Mouse (Mus musculus) thymus, postnatal 4 days (tissue): ENCODE results near the gene Pfn2.
"Not testable (repeated sequence)": the region's sequence is repeated elsewhere in the genome, so short reads cannot be mapped to it uniquely, and the experiment has no call there.

Experiments
- DNase-seq: peaks from one replicate; pipeline ENCODE4 v3.0.0; 2021

Pfn2 gene

DNA sequence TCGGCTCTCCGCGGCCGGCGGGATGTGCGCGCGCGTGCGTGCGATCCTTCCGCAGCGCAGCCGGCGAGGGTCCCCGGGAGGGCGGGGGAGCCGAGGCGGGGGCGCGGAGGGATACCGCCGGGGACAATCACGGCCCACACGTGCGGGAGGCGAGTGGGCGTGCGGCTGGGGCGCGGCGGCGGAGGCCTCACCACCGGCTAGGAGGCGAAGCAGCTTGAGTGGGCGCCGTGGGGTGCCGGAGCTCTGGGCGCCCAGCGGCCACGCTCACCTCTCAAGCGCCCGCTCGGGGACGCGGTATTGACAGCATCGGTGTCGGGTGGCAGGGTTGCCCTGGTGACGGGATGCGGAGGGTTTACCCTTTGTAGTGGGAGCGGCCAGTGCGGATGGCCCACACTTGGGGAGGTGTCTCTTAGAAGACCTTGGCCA is at the start of gene Pfn2:
Gene Pfn2 (minus strand): TSS at position 320 of the 426 bp plus-strand sequence.
- DNase-seq, result peak; percentile 88

DNA sequence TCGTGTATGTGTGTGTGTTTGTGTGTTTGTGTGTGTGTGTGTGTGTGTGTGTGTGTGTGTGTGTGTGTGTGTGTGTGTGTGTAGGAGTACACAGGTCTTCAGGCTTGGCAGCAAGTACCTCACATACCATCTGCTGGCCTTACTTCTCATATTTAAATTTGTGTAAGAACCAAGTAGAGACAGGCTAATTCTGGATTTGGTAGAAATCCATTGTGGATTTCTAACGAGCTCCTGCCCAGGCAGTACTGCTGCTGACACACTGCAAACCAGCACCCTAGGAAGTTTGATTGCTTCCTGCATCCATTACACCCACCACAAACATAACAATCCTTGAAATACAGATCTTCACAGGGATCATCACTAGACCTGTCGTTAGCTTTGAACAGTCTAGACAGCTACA is 35.1 kb upstream of the Pfn2 start:
- DNase-seq, result no peak

DNA sequence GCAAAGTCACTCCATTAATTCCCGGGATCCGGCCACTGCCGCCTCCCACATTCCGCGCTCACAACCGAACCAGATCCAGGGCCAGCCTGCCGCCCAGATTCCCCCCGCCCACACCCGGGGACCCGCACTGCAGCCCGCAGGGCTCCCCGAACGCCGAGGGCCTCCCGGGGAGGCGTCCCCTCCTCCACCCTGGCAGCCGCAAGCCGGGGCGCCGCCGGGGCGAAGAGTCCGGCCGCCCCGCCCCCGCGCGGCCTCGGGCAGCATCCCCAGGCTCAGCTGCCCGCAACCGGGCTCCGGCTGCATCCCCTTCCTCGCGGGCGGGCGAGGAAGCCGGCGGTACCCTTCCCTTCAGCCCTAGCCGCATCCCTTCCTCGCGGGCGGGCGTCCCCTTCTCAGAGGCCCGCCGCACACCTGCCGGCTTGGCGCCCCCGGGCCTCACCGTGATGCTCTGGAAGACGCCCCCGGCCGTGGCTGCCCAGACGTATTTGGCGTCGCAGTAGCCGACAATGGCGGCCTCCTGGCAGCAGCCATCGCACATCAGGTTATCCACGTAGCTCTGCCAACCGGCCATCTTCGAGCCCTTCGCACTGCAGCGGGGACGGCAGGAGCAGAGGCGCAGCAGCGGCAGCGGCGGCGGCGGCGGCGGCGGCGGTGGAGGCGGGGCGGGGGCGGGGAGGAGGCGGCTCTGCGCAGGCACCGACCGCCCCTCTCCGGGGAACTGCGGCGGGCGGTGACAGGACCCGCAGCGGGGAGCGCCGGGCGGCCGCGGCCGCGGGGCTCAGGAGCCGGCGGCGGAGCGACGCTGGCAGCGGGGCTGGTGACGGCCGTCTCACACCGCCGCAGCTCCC is 743 bp downstream of the Pfn2 start:
- DNase-seq, result peak; percentile 74

DNA sequence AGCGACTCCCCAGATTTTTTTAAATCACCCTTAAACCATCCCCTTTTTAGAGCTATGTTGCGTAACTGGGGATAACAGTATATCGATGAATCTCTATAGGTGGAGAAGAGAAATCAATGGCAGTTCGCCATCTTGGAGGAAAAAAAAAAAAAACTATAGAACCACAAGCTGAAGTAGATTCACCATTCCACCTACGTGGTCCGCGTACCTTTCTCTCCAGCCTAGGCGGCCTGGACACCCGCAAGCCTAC is 1.3 kb downstream of the Pfn2 start:
- DNase-seq, result no peak

DNA sequence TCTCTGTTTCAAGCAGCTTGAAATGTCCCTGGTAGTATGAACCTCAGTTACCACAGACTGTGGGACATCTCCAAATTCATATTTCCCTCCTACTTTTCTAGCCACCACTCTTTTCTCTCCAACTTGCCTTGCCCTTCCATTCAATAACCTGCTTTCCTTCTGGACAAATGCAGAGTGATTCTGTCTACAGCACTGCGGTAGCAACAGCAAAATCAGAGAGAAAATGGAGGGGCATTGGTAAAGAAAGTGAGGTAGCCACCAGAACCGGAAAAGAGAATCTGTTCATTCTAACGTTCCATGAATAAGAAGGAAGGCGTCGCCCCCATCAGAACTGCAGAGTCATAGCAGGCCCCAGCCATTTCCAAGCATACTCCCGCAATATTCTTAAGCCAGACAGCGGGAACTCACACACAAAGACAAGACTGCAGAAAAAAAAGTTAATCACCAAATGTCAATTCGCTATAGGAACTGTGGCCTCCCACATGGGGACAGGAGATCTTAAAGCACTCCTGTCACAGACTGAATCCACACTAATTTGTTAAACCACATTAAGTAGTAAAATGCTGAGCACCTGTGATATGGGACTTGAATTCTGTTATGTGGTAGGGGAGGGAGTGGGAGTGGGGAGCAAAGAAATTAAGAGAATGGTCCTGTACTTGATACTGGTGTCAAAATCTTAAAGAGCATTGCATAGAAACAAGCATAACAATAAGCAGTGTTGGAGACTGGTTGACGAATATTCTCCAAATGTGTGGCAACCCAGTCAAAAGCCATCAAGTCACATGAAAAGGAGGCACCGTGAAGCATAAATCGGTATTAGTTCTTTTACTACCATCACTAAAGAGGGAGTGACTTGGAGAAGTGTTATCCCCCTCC is 1.9 kb downstream of the Pfn2 start:
- DNase-seq, result no peak

DNA sequence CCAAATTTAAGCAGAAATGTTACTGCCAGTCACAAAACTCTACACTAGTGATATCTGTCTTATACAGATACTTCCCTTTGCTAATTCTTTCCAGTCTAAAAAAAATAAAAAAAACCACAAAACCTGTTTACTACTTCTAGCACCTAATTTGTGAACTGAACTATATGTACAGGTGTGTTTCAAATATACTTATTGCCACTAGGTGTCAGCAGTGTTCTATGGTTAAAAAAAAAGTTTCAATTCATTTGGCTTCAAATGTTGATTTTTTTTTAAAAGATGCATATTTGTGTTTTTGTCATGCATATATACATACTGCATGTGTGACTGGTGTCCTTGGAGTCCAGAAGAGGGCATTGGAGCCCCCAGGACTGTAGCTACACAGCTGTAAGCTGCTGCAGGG is 4.1 kb downstream of the Pfn2 start:
- no peak for DNase-seq

DNA sequence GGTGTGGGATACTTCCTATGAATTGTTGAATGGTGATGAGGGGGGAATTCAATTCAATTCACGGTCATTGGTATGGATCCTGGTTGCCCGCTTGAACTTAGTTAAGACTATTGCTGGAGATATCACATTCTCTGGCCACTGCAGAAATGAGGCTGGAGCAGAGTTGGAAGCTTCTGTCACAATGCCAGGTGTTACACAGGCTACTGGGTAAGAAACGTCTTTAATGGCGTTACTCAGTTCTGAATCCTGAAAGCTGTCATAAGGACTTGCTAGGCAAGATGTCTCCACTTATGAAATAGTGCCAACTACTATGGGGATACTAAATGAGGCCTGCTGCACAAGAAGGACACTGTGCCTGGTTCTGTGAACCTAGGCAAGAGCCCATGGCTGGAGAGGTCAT is 11.0 kb downstream of the Pfn2 start:
- DNase-seq, result no peak

DNA sequence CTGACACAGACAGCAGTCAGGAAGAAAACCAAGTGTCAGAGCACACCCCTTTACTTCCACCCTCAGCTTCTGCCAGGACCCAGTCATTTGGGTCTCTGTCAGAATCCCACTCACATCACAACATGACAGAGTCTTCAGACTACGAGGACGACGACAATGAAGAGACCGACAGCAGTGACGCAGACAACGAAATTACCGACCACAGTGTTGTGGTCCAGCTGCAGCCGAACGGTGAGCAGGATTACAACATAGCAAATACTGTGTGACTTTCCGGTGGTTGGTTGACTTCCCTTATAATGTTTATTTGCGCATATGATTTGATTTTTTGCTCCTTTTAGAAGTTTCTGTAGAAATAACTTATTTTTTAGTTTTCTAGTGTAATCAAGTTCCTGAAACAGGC is 14.3 kb downstream of the Pfn2 start:
- no peak for DNase-seq

DNA sequence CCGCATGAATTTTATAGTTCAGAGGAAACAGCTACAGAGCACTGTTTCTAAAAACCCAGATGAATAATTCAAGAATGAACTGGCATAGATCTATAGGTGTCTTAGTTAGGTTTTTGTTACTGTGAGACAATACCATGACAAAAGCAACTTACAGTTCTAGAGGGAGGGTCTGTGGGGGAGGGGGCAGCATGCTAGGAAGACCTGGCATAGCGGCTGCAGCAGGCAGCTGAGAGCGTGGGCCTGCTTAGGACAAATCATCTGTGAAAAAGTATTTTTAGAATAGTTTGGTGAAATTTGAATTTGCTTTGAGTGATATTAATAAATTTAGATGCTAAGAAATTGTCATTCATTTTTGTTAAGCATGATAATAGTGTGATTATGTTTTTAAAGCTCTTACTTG is 22.0 kb downstream of the Pfn2 start:
- DNase-seq, result no peak

DNA sequence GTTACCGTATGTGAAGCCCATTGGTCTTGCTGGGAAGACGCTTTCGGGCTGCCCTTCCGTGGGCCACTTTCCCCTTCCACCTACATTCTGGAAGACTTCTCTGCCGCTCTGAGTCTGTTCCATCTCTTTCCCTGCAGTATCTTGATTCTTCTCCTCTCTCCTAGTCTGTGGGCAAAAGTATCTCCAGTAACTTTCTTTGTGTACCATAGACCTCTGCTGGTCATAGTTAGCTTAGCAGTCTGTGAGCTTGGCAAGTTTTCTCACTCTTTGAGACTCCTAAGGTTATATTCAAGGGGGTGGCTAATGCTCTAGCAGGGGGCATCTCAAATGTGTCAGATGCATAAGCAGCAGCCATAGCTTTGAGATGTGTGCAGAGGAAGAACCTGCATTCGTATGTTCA is 32.4 kb downstream of the Pfn2 start:
- no peak for DNase-seq

DNA sequence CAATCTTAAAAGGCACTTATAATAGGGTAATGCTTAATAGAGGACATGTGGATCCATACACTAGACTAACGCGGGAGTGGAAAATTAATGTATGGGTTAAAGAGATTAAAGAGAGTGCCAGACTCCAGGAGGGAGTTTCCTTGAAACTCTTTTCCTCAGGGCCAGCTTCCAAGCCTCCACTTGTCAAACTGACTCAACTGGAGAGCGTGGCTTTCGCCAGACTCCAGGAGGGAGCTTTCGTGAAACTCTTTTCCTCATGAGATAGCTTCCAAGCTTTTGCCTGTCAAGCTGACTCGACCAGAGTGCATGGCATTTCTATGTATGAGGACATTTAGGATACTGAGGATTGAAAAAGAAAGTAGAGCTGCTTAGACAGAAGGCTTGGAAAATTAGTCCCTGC is 52.8 kb downstream of the Pfn2 start:
- not testable (repeated sequence) for DNase-seq
